Mouse (Mus musculus) A20 (cell line): Measurements from ENCODE around the gene Usp30.

Experiments used
- DNase-seq: peaks from one replicate; pipeline ENCODE4 v3.0.0-alpha.2; 2011; ENCODE audit warnings: low read depth, low spot score

Gene Usp30

GRCm38 (mm10) chr5:114065161-114065560, at the start of gene Usp30:
Gene Usp30, plus strand, starts transcription at chr5:114065461.
- no peak for DNase-seq

DNA sequence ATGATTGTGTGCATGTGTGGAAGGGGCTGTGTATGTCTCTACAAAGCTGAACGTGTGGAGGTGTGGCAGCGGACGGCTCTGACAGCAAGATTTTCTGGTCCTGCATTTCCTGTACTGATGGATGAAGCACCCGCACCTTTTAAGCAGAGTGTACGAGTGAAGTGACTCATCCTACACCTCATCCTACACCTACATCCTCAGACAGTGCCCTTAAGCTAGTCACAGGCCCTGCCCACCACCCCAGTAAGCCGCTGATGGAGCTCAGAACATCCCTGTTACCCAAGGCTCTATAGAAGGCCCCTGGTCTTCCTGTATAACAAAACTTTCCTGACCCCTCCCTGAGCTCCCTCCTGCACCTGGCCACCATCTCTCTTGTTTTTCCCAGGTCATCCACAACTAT, 40.9 kb upstream of the Usp30 start:
- DNase-seq: no peak

DNA sequence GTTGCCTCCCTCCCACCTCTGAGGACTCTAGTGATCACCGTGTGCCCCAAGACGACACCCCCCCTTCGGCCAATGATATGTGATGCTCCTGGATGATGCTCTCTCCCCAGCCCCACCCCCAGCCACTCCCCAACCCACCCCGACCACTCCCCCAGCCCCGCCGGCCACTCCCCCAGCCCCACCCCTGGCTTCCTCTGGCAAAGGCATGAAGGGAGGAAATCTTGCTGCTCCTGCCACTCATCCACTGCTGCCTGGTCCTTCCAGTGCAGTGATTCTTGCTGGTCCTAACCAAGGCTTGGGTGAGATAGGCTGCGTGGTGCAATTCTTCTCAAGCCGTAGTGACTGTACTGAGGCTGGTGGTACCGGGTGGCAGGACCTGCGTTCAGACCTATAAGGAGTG, 40.4 kb upstream of the Usp30 start:
- DNase-seq: no peak

GRCm38 (mm10) chr5:114027217-114027944, 37.9 kb upstream of the Usp30 start:
- DNase-seq: no peak

DNA sequence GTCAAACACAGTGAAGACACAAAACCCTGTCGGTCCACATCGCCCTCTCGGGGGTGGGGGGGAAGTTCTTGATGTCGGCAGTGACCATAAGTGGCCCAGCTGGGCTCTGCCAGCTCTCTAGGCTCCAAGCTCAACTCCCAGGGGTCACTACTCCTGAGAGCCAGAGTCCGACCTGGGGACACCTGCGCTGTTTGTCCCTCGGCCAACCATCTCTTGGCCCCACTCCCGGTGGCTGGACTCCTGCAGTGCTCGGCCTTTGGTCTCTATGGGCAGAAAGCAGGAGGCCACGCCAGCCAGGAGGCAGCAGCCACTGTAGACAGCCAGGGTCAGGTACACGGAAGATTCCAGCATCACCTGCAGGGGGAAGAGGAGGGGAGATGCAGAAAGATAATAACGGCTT, 37.1 kb upstream of the Usp30 start:
- no peak for DNase-seq

- DNase-seq: no peak
Measured at GRCm38 (mm10) chr5:114030652-114031051, 34.6 kb upstream of the Usp30 start.

DNA sequence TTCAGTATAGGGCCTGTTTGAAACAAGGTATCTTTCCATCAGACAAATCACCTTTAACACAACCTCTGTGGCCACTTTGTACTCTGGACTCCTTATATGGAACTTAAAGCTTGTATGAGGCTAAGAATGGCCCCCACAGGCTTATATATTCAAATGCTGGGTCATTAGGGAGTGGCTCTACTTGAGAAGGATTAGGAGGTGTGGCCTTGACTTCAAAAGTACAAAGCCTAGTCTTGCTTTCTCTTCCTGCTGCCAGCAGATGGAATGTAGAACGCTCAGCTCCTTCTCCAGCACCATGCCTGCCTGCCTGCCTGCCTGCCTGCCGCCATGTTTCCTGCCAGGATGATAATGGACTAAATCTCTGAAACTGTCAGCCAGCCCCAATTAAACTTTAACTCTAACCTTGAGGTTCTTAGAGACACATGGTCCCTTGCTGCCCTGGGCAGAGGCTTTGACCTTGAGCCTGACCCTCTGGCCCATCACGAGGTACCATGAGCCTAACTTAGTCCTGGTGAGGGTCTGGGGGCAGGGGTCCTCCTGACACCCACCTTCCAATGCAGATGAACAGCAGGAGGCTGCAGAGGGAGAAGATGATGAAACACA, 33.0 kb upstream of the Usp30 start:
- no peak for DNase-seq

DNA sequence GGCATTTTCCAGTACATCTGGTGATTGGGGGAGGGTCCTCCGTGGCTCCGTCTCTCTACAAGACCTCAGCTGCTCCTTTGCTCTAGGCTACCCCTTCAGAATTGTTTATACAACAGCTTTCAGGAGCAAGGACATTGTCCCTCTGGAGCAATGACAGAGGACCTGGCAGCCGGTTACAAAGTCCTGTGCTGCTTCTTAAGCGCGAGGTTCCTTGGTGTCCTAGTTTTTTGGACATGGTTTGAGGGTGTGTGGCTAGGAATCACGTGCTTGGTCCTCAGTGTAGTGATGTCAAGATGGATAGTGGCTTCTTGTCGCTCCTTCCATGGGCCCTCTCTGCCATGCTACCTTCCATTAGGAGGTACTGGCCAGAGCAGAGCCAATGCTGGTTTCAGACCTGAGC, 30.9 kb upstream of the Usp30 start:
- no peak for DNase-seq

DNA sequence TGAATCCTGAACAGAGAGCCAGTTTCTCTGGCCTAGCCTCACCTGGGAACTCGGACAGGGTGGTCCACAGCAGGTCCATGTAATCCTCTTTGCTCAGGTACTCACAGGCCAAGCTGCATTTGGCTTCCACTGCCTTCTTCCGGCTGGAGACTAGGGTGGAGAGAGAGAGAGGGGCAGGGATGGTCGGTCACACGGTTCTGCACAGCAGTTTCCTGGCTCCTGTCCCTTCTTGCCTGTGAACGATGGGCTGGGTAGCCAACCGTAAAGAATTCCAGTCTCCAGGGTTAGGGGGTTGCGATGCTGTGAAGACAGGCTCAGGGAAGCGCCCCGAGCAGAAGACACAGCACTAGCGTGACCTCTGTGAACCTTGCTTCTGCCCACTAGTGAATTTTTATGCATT, 30.1 kb upstream of the Usp30 start:
- no peak for DNase-seq

DNA sequence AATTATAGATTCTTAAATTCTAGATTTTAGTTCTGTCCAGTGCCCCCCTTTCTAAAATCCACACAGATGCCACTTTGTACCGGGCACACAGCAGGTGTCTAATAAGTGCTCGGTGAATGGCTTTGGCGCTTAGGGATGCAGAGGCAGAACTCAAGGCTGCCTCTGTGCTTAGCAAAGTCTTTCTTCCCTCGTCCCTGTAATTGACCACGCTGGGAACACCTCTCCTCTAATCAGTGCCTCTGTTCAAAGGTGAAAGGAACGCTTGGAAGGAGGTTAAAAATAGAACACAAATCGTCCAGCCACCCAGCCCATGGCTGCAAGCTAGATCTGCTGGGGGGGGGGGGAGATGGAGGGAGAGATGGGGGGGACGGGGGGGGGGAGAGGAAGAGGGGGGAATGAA, 24.8 kb upstream of the Usp30 start:
- no peak for DNase-seq

- DNase-seq: peak; percentile 17
Measured at GRCm38 (mm10) chr5:114040911-114041310, 24.4 kb upstream of the Usp30 start.

GRCm38 (mm10) chr5:114041327-114041930, 23.8 kb upstream of the Usp30 start:
- peak; percentile 67 for DNase-seq

GRCm38 (mm10) chr5:114043800-114044199, 21.5 kb upstream of the Usp30 start:
- no peak for DNase-seq

DNA sequence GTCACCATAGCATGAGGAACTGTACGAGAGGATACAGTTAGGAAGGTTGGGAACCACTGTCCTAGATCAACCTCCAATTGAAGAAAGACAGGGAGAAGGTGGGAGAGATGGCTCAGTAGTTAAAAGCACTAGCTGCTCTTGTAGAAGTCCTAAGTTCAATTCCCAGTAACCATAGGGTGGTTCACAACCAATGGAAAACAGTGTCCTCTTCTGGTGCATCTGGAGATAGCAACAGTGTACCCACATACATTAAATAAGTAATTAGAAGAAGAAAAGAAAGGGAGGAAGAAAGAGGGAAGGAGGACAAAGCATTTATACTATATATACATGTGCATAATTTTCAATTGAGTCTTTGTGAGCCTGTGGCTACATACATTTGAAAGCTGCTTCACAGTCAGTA, 20.1 kb upstream of the Usp30 start:
- DNase-seq: peak; percentile 41

DNA sequence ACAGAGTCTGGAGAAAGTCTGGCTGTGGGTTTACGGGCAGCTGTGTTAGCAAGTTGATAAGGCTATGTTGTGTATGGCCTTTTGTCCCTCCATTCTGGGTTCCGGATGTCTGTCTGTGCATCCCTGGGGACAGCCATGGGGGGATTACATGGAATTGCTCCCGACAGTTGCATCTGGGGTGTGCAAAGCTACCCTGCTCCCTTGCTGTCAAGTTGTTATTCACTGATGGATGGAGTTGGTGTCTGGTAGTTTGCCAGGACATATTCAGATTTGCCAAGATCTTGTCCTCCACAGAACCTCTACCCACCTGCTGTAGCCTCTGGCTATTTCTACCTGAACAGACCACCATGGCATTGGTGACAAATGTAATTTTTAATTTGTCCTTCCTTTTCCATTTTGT, 19.1 kb upstream of the Usp30 start:
- no peak for DNase-seq

DNA sequence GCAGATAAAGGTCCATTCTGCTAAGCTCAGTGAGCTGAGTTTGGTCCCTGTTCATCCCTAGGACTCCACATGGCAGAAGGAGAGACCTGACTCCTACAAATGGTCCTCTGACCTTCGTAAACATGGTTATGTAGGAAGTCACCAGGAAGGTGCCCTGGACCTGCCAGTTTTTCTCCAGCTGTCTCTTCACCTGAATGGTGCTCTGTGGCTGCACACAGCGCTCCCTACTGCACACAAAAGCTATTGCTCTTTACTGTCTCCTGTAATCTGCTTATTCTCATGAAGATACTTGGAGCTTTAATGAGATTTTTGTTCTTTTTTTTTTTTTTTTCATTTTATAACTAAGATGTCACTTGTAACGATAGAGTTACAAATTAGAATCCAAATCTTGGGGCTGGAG, 18.7 kb upstream of the Usp30 start:
- peak; percentile 11 for DNase-seq

GRCm38 (mm10) chr5:114047182-114047581, 18.1 kb upstream of the Usp30 start:
- peak; percentile 54 for DNase-seq

DNA sequence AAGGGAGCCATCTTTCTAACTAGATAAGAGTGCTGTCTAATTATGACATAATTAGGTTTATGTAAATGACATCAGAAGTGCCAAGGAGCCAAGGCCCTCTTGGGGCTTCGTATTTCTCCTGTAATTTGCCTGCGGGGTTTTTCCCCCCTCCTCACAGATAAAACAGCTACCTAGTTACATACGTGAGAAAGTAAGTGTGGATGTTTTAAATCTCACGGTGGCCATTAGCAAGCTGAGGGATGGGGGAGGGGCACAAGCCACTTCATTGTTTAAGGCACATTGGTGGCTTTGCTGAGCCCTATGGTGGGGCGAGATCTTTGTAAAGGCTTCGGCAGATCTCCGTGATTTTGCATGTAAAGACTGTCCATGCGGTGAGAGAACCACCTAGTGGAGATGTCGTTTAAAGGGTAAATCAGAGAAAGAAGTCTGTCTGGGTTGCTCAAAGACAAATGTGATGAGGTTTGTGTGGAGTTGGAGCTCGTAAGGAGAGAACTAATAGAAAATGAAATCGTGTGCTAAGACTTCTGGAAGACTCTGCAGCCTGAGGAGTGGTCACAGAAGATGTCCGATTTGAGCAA, 16.4 kb upstream of the Usp30 start:
- peak; percentile 42 for DNase-seq

GRCm38 (mm10) chr5:114052246-114052761, 13.0 kb upstream of the Usp30 start:
- peak; percentile 66 for DNase-seq

DNA sequence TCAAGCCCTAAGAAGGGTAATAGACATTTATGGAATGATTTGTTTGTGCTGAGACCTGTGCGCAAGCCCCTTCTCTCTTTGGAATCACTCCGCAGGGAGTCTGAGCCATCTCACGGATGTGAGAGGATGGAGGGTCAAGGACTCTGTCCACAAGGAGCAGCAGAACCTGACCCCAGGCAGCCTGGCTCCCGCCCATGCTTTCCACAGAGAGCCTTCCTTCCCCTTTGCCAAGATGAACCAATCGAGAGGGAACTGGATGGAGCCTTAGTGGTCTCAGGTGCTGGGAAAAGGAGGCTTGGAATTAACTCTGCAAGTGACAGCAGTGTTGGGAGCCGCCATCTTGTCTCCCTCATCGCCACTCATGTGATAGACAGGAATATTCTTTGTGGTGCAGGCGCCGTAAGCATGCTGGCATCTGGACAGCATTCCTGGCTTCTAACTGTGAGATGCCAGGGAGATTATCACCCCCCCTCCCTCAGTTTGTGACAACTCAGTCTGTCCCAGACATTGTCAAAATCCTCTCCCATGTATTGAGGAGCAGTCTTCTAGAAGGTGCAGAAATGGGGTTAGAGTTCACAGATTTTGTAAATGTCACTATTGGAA, 8.0 kb upstream of the Usp30 start:
- no peak for DNase-seq

DNA sequence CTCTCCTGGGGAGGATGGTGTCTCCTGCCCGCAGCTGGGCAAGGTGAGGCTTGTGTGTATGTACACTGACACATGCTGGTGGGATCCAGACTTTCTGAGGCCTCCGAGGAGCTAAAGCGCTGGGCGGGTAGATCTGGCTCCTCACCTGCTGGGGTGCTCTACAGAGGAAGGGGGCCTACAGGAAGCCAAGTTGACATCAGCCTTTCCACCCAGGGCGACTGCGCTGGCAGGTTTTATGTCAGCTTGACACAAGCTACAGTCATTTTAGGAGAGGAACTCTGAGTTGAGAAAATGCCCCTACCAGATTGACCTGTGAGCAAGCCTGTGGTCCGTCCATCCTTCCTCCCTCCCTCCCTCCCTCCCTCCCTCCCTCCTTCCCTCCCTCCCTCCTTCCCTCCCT, 3.6 kb upstream of the Usp30 start:
- peak; percentile 39 for DNase-seq

DNA sequence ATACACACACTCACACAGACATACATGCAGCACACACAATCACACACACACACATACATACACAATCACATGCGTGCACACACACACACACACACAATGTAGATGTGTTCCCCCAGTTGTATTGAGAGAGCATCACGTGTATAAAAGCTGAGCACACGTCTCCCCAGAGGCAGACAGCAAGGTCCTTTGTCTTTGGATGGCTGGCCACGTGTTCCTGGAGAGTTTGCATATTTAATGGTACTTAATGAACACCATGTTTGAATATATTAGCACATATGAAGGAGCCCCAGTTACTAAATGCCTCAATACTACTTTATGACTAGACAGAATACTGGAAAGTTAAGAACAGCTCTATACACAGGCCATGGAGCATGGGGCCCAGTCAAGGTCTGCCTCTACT, 1.3 kb upstream of the Usp30 start:
- no peak for DNase-seq
